Mouse (Mus musculus) hindbrain, embryonic 10.5 days (tissue): ENCODE results near the gene Slc17a9. TPM values are rescaled to one million over a fixed set of nuclear protein-coding genes. Genes with fewer than 3 reads are reported as not detected.

Experiments used
- DNase-seq: peaks from one replicate; pipeline ENCODE4 v3.0.0-alpha.2; 2017; ENCODE audit warnings: low spot score
- H3K27ac ChIP-seq: fragments of 300-500 bp; sonication (generic); 2 replicates; pipeline ENCODE4 v1.5.1; 2016; ENCODE audit warnings: mild to moderate bottlenecking, moderate library complexity
- H3K27me3 ChIP-seq: fragments of 300-500 bp; sonication (generic); 2 replicates; pipeline ENCODE4 v1.6.1; 2016; ENCODE audit warnings: mild to moderate bottlenecking; ENCODE audit not compliant: poor library complexity, insufficient read depth, severe bottlenecking
- H3K36me3 ChIP-seq: fragments of 300-500 bp; sonication (generic); 2 replicates; pipeline ENCODE4 v1.6.1; 2016; ENCODE audit warnings: mild to moderate bottlenecking, moderate library complexity
- H3K4me1 ChIP-seq: fragments of 300-500 bp; sonication (generic); replicated peaks from 2 replicates; pipeline ENCODE4 v1.6.1; 2016; ENCODE audit warnings: mild to moderate bottlenecking
- H3K4me3 ChIP-seq: fragments of 300-500 bp; sonication (generic); 2 replicates; pipeline ENCODE4 v1.5.1; 2016; ENCODE audit warnings: mild to moderate bottlenecking, moderate library complexity
- H3K9me3 ChIP-seq: fragments of 300-500 bp; sonication (generic); 2 replicates; pipeline ENCODE4 v1.6.1; 2016; ENCODE audit warnings: mild to moderate bottlenecking, moderate library complexity
- WGBS: fragments of 180-500 bp; shearing (Covaris S2); methylation state at CpG from one replicate; pipeline ENCODE4 v1.1.7; 2016; 5-methylcytosine and 5-hydroxymethylcytosine counted together
- polyA plus RNA-seq: library from polyadenylated mRNA; unstranded; fragments of >200 nt; fragmentation: Nextera tagmentation; extraction: Ambion mirVana; gene quantifications from 2 replicates; pipeline ENCODE4 v1.2.1, GENCODE M21; 2016

Slc17a9 gene
- polyA plus RNA-seq, result 0.25 and 0.54 TPM in 2 replicates

GRCm38 (mm10) chr2:180724585-180725413, at the start of gene Slc17a9:
Gene Slc17a9 (plus strand): TSS chr2:180725263.
- Histone ChIP-seq H3K9me3 (no peaks in the 10 kb centered on the region), H3K4me1 (peaks cover 26% of the 10 kb centered on the region), H3K4me3 (0 out of 2 replicates have a peak within 1 kb of the TSS, but pooled peaks have one; percentile 4), H3K36me3 (peaks cover 44% of the 10 kb centered on the region), H3K27me3 (0 out of 2 replicates have a peak, but pooled peaks cover 4% of the 10 kb centered on the region), H3K27ac (no peak within 1 kb of the TSS)
- peak; percentile 6 for DNase-seq
- WGBS, result 5% methylated on average over 18 of the region's 18 CpGs

GRCm38 (mm10) chr2:180676706-180677105, 48.4 kb upstream of the Slc17a9 start:
- Histone ChIP-seq H3K9me3 (no peaks in the 10 kb centered on the region), H3K4me1 (no peaks in the 10 kb centered on the region), H3K27me3 (no peaks in the 10 kb centered on the region), H3K4me3 (no peak overlapping the region), H3K27ac (no peak overlapping the region), H3K36me3 (peaks cover 72% of the 10 kb centered on the region)
- WGBS, result 97% methylated on average over 2 of the region's 2 CpGs
- no peak for DNase-seq

- no peaks in the 10 kb centered on the region for H3K27me3 ChIP-seq
- H3K4me3 ChIP-seq, result no peak overlapping the region
- H3K36me3 ChIP-seq, result peaks cover 72% of the 10 kb centered on the region
- H3K4me1 ChIP-seq, result no peaks in the 10 kb centered on the region
- peak; percentile 56 for DNase-seq
- 25% methylated on average over 4 of the region's 4 CpGs for WGBS
- H3K27ac ChIP-seq, result no peak overlapping the region
- H3K9me3 ChIP-seq, result no peaks in the 10 kb centered on the region
Measured at GRCm38 (mm10) chr2:180678609-180679140, 46.4 kb upstream of the Slc17a9 start.

- peaks cover 76% of the 10 kb centered on the region for H3K36me3 ChIP-seq
- no peak overlapping the region for H3K27ac ChIP-seq
- no peaks in the 10 kb centered on the region for H3K9me3 ChIP-seq
- H3K4me1 ChIP-seq, result no peaks in the 10 kb centered on the region
- H3K27me3 ChIP-seq, result no peaks in the 10 kb centered on the region
- 76% methylated on average over 2 of the region's 2 CpGs for WGBS
- no peak for DNase-seq
- no peak overlapping the region for H3K4me3 ChIP-seq
Measured at GRCm38 (mm10) chr2:180681225-180681624, 43.8 kb upstream of the Slc17a9 start.

- H3K27ac ChIP-seq, result no peak overlapping the region
- H3K36me3 ChIP-seq, result peaks cover 91% of the 10 kb centered on the region
- DNase-seq, result no peak
- no peaks in the 10 kb centered on the region for H3K9me3 ChIP-seq
- H3K27me3 ChIP-seq, result no peaks in the 10 kb centered on the region
- 90% methylated on average over 2 of the region's 2 CpGs for WGBS
- no peaks in the 10 kb centered on the region for H3K4me1 ChIP-seq
- no peak overlapping the region for H3K4me3 ChIP-seq
Measured at GRCm38 (mm10) chr2:180683524-180683923, 41.5 kb upstream of the Slc17a9 start.

GRCm38 (mm10) chr2:180684031-180684430, 41.0 kb upstream of the Slc17a9 start:
- no peak overlapping the region for H3K4me3 ChIP-seq
- no peaks in the 10 kb centered on the region for H3K9me3 ChIP-seq
- no peak for DNase-seq
- H3K36me3 ChIP-seq, result peaks cover 96% of the 10 kb centered on the region
- no peaks in the 10 kb centered on the region for H3K4me1 ChIP-seq
- H3K27me3 ChIP-seq, result no peaks in the 10 kb centered on the region
- H3K27ac ChIP-seq, result no peak overlapping the region
- WGBS, result 91% methylated on average over 4 of the region's 4 CpGs

- H3K4me1 ChIP-seq, result peaks cover 17% of the 10 kb centered on the region
- H3K27me3 ChIP-seq, result no peaks in the 10 kb centered on the region
- no peak overlapping the region for H3K27ac ChIP-seq
- WGBS, result 84% methylated on average over 5 of the region's 5 CpGs
- no peak for DNase-seq
- H3K4me3 ChIP-seq, result no peak overlapping the region
- peaks cover 65% of the 10 kb centered on the region for H3K36me3 ChIP-seq
- H3K9me3 ChIP-seq, result no peaks in the 10 kb centered on the region
Measured at GRCm38 (mm10) chr2:180689841-180690240, 35.2 kb upstream of the Slc17a9 start.

GRCm38 (mm10) chr2:180692630-180693029, 32.4 kb upstream of the Slc17a9 start:
- peak overlapping the region; percentile 81 for H3K27ac ChIP-seq
- 2% methylated on average over 1 of the region's 1 CpGs for WGBS
- peaks cover 37% of the 10 kb centered on the region for H3K36me3 ChIP-seq
- DNase-seq, result peak; percentile 34
- no peaks in the 10 kb centered on the region for H3K9me3 ChIP-seq
- H3K4me1 ChIP-seq, result peaks cover 33% of the 10 kb centered on the region
- peak overlapping the region; percentile 34 for H3K4me3 ChIP-seq
- no peaks in the 10 kb centered on the region for H3K27me3 ChIP-seq

GRCm38 (mm10) chr2:180695176-180695575, 29.9 kb upstream of the Slc17a9 start:
- DNase-seq, result no peak

GRCm38 (mm10) chr2:180700457-180700856, 24.6 kb upstream of the Slc17a9 start:
- Histone ChIP-seq H3K27ac (peak overlapping the region; percentile 99; the same call in 1 of the 2 replicates), H3K36me3 (peaks cover 19% of the 10 kb centered on the region; the same call in 1 of the 2 replicates), H3K27me3 (no peaks in the 10 kb centered on the region), H3K9me3 (no peaks in the 10 kb centered on the region), H3K4me3 (peak overlapping the region; percentile 94), H3K4me1 (peaks cover 48% of the 10 kb centered on the region)
- no peak for DNase-seq
- 82% methylated on average over 5 of the region's 5 CpGs for WGBS

More at GRCm38 (mm10) chr2:180695176-180695575, 29.9 kb upstream of the Slc17a9 start:
- Histone ChIP-seq H3K36me3 (peaks cover 12% of the 10 kb centered on the region), H3K4me1 (peaks cover 43% of the 10 kb centered on the region), H3K27me3 (no peaks in the 10 kb centered on the region), H3K27ac (no peak overlapping the region), H3K4me3 (no peak overlapping the region), H3K9me3 (no peaks in the 10 kb centered on the region)
- WGBS, result 57% methylated on average over 2 of the region's 2 CpGs

GRCm38 (mm10) chr2:180701053-180701766, 23.9 kb upstream of the Slc17a9 start:
- 7% methylated on average over 26 of the region's 26 CpGs for WGBS
- H3K36me3 ChIP-seq, result peaks cover 26% of the 10 kb centered on the region
- no peaks in the 10 kb centered on the region for H3K9me3 ChIP-seq
- no peak for DNase-seq
- H3K4me1 ChIP-seq, result peaks cover 41% of the 10 kb centered on the region
- H3K4me3 ChIP-seq, result peak overlapping the region; percentile 94
- no peaks in the 10 kb centered on the region for H3K27me3 ChIP-seq
- H3K27ac ChIP-seq, result peak overlapping the region; percentile 99

- Histone ChIP-seq H3K4me1 (peaks cover 36% of the 10 kb centered on the region), H3K27me3 (no peaks in the 10 kb centered on the region), H3K4me3 (peak overlapping the region; percentile 94), H3K36me3 (peaks cover 33% of the 10 kb centered on the region), H3K9me3 (no peaks in the 10 kb centered on the region), H3K27ac (peak overlapping the region; percentile 99)
- WGBS, result under 1% methylated on average over 66 of the region's 66 CpGs
- DNase-seq, result peak; percentile 93
Measured at GRCm38 (mm10) chr2:180701767-180702621, 23.1 kb upstream of the Slc17a9 start.
